Mouse (Mus musculus): ENCODE measurements around the gene Bckdha. TPM values are rescaled to one million over a fixed set of nuclear protein-coding genes. Genes with fewer than 3 reads are reported as not detected.

Bckdha gene
- polyA plus RNA-seq, 1 experiment from 2014 or later = 30.5 TPM

GRCm38 (mm10) chr7:25617376-25618160 is 41.2 kb downstream of the Bckdha start:
- DNase-seq (ENCODE audit: low spot score) (peak; percentile 42), ATAC-seq (replicated peaks; ENCODE audit: low FRiP score) (no peak)
- Histone ChIP-seq H3K9ac (ENCODE audit: low read length) (no peak overlapping the region), H3K36me3 (ENCODE audit: control insufficient read depth, insufficient read depth, low read length) (no peaks in the 10 kb centered on the region), H3K4me1 (replicated peaks; ENCODE audit: control insufficient read depth, insufficient read depth, low read length) (no peaks in the 10 kb centered on the region), H3K4me3 (ENCODE audit: low read depth, low read length) (no peak overlapping the region), H3K9me3 (ENCODE audit: control insufficient read depth, low read length) (no peaks in the 10 kb centered on the region), H3K27ac (ENCODE audit: low read depth, low read length) (no peak overlapping the region), H3K27me3 (ENCODE audit: control insufficient read depth, insufficient read depth, low read length) (no peaks in the 10 kb centered on the region), H3K4me2 (ENCODE audit: low read depth, low read length, severe bottlenecking) (no peak overlapping the region)
- WGBS = 86% methylated on average over 10 of the region's 10 CpGs

GRCm38 (mm10) chr7:25615706-25616011 is 43.1 kb downstream of the Bckdha start, which contains the start of gene Erich4:
Gene Erich4 (minus strand): TSS chr7:25615892.
- Histone ChIP-seq H3K9ac (ENCODE audit: low read length) (no peak within 1 kb of the TSS), H3K4me3 (ENCODE audit: low read depth, low read length) (no peak within 1 kb of the TSS), H3K4me2 (ENCODE audit: low read depth, low read length, severe bottlenecking) (no peak within 1 kb of the TSS), H3K36me3 (ENCODE audit: control insufficient read depth, insufficient read depth, low read length) (no peaks in the 10 kb centered on the region), H3K4me1 (replicated peaks; ENCODE audit: control insufficient read depth, insufficient read depth, low read length) (no peaks in the 10 kb centered on the region), H3K27ac (ENCODE audit: low read depth, low read length) (no peak within 1 kb of the TSS), H3K27me3 (ENCODE audit: control insufficient read depth, insufficient read depth, low read length) (no peaks in the 10 kb centered on the region), H3K9me3 (ENCODE audit: control insufficient read depth, low read length) (no peaks in the 10 kb centered on the region)
- ATAC-seq (replicated peaks; ENCODE audit: low FRiP score) (no peak), DNase-seq (ENCODE audit: low spot score) (peak; percentile 36)
- 78% methylated on average over 5 of the region's 5 CpGs for WGBS

GRCm38 (mm10) chr7:25614831-25615705 is 43.7 kb downstream of the Bckdha start:
- ATAC-seq (replicated peaks; ENCODE audit: low FRiP score) (no peak), DNase-seq (ENCODE audit: low spot score) (peak; percentile 47)
- Histone ChIP-seq H3K9me3 (ENCODE audit: control insufficient read depth, low read length) (no peaks in the 10 kb centered on the region), H3K36me3 (ENCODE audit: control insufficient read depth, insufficient read depth, low read length) (no peaks in the 10 kb centered on the region), H3K4me2 (ENCODE audit: low read depth, low read length, severe bottlenecking) (no peak overlapping the region), H3K4me3 (ENCODE audit: low read depth, low read length) (no peak overlapping the region), H3K9ac (ENCODE audit: low read length) (no peak overlapping the region), H3K4me1 (replicated peaks; ENCODE audit: control insufficient read depth, insufficient read depth, low read length) (no peaks in the 10 kb centered on the region), H3K27ac (ENCODE audit: low read depth, low read length) (no peak overlapping the region), H3K27me3 (ENCODE audit: control insufficient read depth, insufficient read depth, low read length) (no peaks in the 10 kb centered on the region)
- WGBS = 73% methylated on average over 21 of the region's 21 CpGs

GRCm38 (mm10) chr7:25614086-25614485 is 44.7 kb downstream of the Bckdha start:
- Histone ChIP-seq H3K36me3 (ENCODE audit: control insufficient read depth, insufficient read depth, low read length) (no peaks in the 10 kb centered on the region), H3K9me3 (ENCODE audit: control insufficient read depth, low read length) (no peaks in the 10 kb centered on the region), H3K4me1 (replicated peaks; ENCODE audit: control insufficient read depth, insufficient read depth, low read length) (no peaks in the 10 kb centered on the region), H3K27me3 (ENCODE audit: control insufficient read depth, insufficient read depth, low read length) (no peaks in the 10 kb centered on the region), H3K27ac (ENCODE audit: low read depth, low read length) (no peak overlapping the region), H3K4me2 (ENCODE audit: low read depth, low read length, severe bottlenecking) (no peak overlapping the region), H3K4me3 (ENCODE audit: low read depth, low read length) (no peak overlapping the region), H3K9ac (ENCODE audit: low read length) (no peak overlapping the region)
- ATAC-seq (replicated peaks; ENCODE audit: low FRiP score) (no peak), DNase-seq (ENCODE audit: low spot score) (peak; percentile 26)
- WGBS = 83% methylated on average over 5 of the region's 5 CpGs

- H3K9me3 ChIP-seq (ENCODE audit: control insufficient read depth, low read length) = peaks cover 2% of the 10 kb centered on the region; the same call in 1 of the 2 replicates
- H3K27me3 ChIP-seq (ENCODE audit: control insufficient read depth, insufficient read depth, low read length) = no peaks in the 10 kb centered on the region
- H3K9ac ChIP-seq (ENCODE audit: low read length) = no peak overlapping the region
- H3K4me1 ChIP-seq (replicated peaks; ENCODE audit: control insufficient read depth, insufficient read depth, low read length) = no peaks in the 10 kb centered on the region
- no peaks in the 10 kb centered on the region for H3K36me3 ChIP-seq (ENCODE audit: control insufficient read depth, insufficient read depth, low read length)
- DNase-seq (ENCODE audit: low spot score) (peak; percentile 15), ATAC-seq (replicated peaks; ENCODE audit: low FRiP score) (no peak)
- 38% methylated on average over 7 of the region's 7 CpGs for WGBS
- H3K4me2 ChIP-seq (ENCODE audit: low read depth, low read length, severe bottlenecking) = no peak overlapping the region
- no peak overlapping the region for H3K27ac ChIP-seq (ENCODE audit: low read depth, low read length)
- H3K4me3 ChIP-seq (ENCODE audit: low read depth, low read length) = no peak overlapping the region
These were observed 47.3 kb downstream of the Bckdha start for GRCm38 (mm10) chr7:25611501-25611900.

- H3K27me3 ChIP-seq (ENCODE audit: control insufficient read depth, insufficient read depth, low read length) = no peaks in the 10 kb centered on the region
- 37% methylated on average over 6 of the region's 6 CpGs for WGBS
- no peaks in the 10 kb centered on the region for H3K4me1 ChIP-seq (replicated peaks; ENCODE audit: control insufficient read depth, insufficient read depth, low read length)
These were observed 48.7 kb downstream of the Bckdha start for GRCm38 (mm10) chr7:25610056-25610455.

GRCm38 (mm10) chr7:25607196-25607595 is 51.6 kb downstream of the Bckdha start:
- WGBS = 89% methylated on average over 2 of the region's 2 CpGs
- H3K36me3 ChIP-seq (ENCODE audit: control insufficient read depth, insufficient read depth, low read length) = no peaks in the 10 kb centered on the region
- H3K27ac ChIP-seq (ENCODE audit: low read depth, low read length) = no peak overlapping the region
- no peak overlapping the region for H3K9ac ChIP-seq (ENCODE audit: low read length)
- H3K4me2 ChIP-seq (ENCODE audit: low read depth, low read length, severe bottlenecking) = no peak overlapping the region
- H3K4me1 ChIP-seq (replicated peaks; ENCODE audit: control insufficient read depth, insufficient read depth, low read length) = no peaks in the 10 kb centered on the region
- H3K4me3 ChIP-seq (ENCODE audit: low read depth, low read length) = no peak overlapping the region
- peaks cover 2% of the 10 kb centered on the region; the same call in 1 of the 2 replicates for H3K9me3 ChIP-seq (ENCODE audit: control insufficient read depth, low read length)
- no peak for ATAC-seq (replicated peaks; ENCODE audit: low FRiP score)
- no peak for DNase-seq (ENCODE audit: low spot score)
- no peaks in the 10 kb centered on the region for H3K27me3 ChIP-seq (ENCODE audit: control insufficient read depth, insufficient read depth, low read length)

More at GRCm38 (mm10) chr7:25610056-25610455, 48.7 kb downstream of the Bckdha start:
- Histone ChIP-seq H3K9ac (ENCODE audit: low read length) (no peak overlapping the region), H3K36me3 (ENCODE audit: control insufficient read depth, insufficient read depth, low read length) (no peaks in the 10 kb centered on the region), H3K4me2 (ENCODE audit: low read depth, low read length, severe bottlenecking) (no peak overlapping the region), H3K4me3 (ENCODE audit: low read depth, low read length) (no peak overlapping the region), H3K9me3 (ENCODE audit: control insufficient read depth, low read length) (peaks cover 2% of the 10 kb centered on the region; the same call in 1 of the 2 replicates), H3K27ac (ENCODE audit: low read depth, low read length) (no peak overlapping the region)
- ATAC-seq (replicated peaks; ENCODE audit: low FRiP score) (no peak), DNase-seq (ENCODE audit: low spot score) (peak; percentile 24)

- H3K9me3 ChIP-seq (ENCODE audit: control insufficient read depth, low read length) = peaks cover 2% of the 10 kb centered on the region; the same call in 1 of the 2 replicates
- no peak for DNase-seq (ENCODE audit: low spot score)
- H3K4me2 ChIP-seq (ENCODE audit: low read depth, low read length, severe bottlenecking) = no peak overlapping the region
- H3K27me3 ChIP-seq (ENCODE audit: control insufficient read depth, insufficient read depth, low read length) = no peaks in the 10 kb centered on the region
- H3K27ac ChIP-seq (ENCODE audit: low read depth, low read length) = no peak overlapping the region
- H3K36me3 ChIP-seq (ENCODE audit: control insufficient read depth, insufficient read depth, low read length) = no peaks in the 10 kb centered on the region
- H3K4me3 ChIP-seq (ENCODE audit: low read depth, low read length) = no peak overlapping the region
- no peaks in the 10 kb centered on the region for H3K4me1 ChIP-seq (replicated peaks; ENCODE audit: control insufficient read depth, insufficient read depth, low read length)
- WGBS = 79% methylated on average over 4 of the region's 4 CpGs
- no peak overlapping the region for H3K9ac ChIP-seq (ENCODE audit: low read length)
- no peak for ATAC-seq (replicated peaks; ENCODE audit: low FRiP score)
These were observed 52.1 kb downstream of the Bckdha start for GRCm38 (mm10) chr7:25606625-25607063.
